Mouse (Mus musculus): ENCODE measurements at regions not wholly inside any gene's neighbourhood (a gene's known extent, or its start where the extent isn't known, plus 50 kb on each side); places are given as distances from the start of the nearest gene placed in this dataset.

DNA sequence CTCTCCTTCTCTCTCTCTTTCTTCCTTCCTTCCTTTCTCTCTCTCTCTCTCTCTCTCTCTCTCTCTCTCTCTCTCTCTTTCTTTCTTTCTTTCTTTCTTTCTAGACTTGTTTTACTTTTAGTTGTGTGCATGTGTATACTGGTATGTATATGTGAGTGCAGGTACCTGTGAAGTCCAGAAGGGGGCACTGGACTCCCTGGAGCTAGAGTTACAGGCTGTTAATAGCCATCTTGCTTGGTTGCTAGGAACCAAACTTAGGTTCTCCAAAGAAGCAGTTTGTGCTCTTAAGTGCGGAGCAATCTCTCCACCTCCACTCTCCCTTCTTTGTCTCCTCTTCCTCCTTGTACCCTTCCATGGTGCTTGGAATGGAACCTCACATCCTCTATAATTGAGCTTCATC lies 77.2 kb downstream of the Gm10604 start:
- no peaks in the 10 kb centered on the region for H3K36me3 ChIP-seq
- no peaks in the 10 kb centered on the region for H3K4me1 ChIP-seq
- H3K9ac ChIP-seq, result no peak overlapping the region
- WGBS, result 100% methylated on average over 1 of the region's 1 CpGs
- H3K27me3 ChIP-seq (replicated peaks), result no peaks in the 10 kb centered on the region
- no peaks in the 10 kb centered on the region for H3K9me3 ChIP-seq
- no peak overlapping the region for H3K27ac ChIP-seq
- H3K4me3 ChIP-seq, result no peak overlapping the region
- ATAC-seq (ENCODE audit: low FRiP score, low read depth), result no peak
- H3K4me2 ChIP-seq (replicated peaks), result no peak overlapping the region

DNA sequence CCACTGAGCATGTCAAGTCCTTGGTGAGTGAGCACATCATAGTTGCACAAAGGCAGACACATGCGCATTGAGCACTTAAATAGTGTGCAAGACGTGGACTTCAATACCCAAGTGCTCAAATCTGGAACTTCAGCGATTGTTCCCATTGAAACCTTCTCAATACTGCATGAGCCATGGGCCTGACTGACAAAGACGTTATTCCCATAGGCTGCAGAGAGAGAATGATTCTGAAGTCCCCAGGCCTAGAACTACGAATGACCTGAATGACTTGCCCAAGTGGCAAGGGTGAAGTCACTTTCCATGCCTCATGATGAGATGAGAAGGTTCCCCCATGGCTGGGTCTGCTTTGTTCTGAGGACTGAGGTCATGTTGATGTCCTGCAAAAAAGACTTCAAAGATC lies 77.7 kb downstream of the Gm10604 start:
- H3K4me2 ChIP-seq (replicated peaks), result no peak overlapping the region
- no peak overlapping the region for H3K4me3 ChIP-seq
- WGBS, result 89% methylated on average over 5 of the region's 5 CpGs
- no peaks in the 10 kb centered on the region for H3K9me3 ChIP-seq
- H3K9ac ChIP-seq, result no peak overlapping the region
- no peak overlapping the region for H3K27ac ChIP-seq
- no peak for ATAC-seq (ENCODE audit: low FRiP score, low read depth)
- H3K4me1 ChIP-seq, result no peaks in the 10 kb centered on the region
- no peaks in the 10 kb centered on the region for H3K27me3 ChIP-seq (replicated peaks)
- H3K36me3 ChIP-seq, result no peaks in the 10 kb centered on the region

DNA sequence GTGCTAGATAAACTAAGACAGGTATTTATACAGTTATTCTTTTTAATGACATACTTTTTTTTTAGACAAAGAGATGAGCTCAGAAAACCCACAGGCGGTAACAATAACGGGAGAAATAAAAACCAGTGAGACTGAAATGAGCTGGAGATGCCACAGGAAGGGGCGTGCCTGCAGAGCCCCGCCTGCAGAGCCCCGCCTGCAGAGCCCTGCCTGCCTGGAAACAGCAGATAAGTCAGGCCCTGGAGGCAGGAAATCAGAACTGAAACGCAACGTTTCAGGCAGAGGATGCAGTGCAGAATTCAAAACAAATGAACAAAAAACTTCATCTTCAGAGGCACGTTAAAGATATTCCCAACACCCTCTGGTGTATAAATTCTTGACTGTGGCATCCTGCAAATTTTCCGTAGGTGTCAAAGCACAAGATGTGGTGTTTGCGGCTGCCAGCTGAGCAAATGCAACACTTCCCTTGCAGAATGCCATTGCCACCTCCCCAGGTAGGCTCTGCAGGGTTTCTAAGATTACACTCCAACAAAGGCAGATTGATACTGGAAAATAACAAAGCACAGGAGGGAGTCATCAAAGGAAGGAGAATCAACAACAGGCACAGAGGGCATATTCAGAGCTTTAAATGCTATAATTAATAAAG lies 81.0 kb downstream of the Gm10604 start:
- Histone ChIP-seq H3K4me1 (no peaks in the 10 kb centered on the region), H3K4me2 (replicated peaks) (no peak overlapping the region; the same call in 1 of the 2 replicates), H3K9ac (no peak overlapping the region), H3K36me3 (no peaks in the 10 kb centered on the region), H3K9me3 (no peaks in the 10 kb centered on the region), H3K4me3 (no peak overlapping the region), H3K27me3 (replicated peaks) (no peaks in the 10 kb centered on the region), H3K27ac (no peak overlapping the region)
- no peak for ATAC-seq (ENCODE audit: low FRiP score, low read depth)
- WGBS, result 16% methylated on average over 10 of the region's 10 CpGs

DNA sequence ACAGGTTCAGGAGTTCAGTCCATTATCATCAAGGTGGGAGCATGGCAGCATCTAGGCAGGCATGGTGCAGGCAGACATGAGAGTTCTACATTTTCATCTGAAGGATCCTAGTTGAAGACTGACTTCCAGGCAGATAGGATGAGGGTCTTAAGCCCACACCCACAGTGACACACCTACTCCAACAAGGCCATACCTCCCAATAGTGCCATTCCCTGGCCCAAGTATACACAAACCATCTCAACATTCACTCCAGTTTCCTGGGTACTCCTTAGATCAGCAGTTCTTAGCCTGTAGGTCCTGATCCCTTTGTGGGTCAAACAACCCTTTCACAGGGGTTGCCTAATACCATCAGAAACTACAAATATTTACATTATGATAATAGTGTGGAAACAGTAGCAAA lies 83.8 kb downstream of the Gm10604 start:
- no peak overlapping the region for H3K27ac ChIP-seq
- H3K9me3 ChIP-seq, result no peaks in the 10 kb centered on the region
- H3K9ac ChIP-seq, result no peak overlapping the region
- no peak overlapping the region for H3K4me2 ChIP-seq (replicated peaks)
- ATAC-seq (ENCODE audit: low FRiP score, low read depth), result no peak
- no peak overlapping the region for H3K4me3 ChIP-seq
- H3K27me3 ChIP-seq (replicated peaks), result no peaks in the 10 kb centered on the region
- no peaks in the 10 kb centered on the region for H3K36me3 ChIP-seq
- no peaks in the 10 kb centered on the region for H3K4me1 ChIP-seq

DNA sequence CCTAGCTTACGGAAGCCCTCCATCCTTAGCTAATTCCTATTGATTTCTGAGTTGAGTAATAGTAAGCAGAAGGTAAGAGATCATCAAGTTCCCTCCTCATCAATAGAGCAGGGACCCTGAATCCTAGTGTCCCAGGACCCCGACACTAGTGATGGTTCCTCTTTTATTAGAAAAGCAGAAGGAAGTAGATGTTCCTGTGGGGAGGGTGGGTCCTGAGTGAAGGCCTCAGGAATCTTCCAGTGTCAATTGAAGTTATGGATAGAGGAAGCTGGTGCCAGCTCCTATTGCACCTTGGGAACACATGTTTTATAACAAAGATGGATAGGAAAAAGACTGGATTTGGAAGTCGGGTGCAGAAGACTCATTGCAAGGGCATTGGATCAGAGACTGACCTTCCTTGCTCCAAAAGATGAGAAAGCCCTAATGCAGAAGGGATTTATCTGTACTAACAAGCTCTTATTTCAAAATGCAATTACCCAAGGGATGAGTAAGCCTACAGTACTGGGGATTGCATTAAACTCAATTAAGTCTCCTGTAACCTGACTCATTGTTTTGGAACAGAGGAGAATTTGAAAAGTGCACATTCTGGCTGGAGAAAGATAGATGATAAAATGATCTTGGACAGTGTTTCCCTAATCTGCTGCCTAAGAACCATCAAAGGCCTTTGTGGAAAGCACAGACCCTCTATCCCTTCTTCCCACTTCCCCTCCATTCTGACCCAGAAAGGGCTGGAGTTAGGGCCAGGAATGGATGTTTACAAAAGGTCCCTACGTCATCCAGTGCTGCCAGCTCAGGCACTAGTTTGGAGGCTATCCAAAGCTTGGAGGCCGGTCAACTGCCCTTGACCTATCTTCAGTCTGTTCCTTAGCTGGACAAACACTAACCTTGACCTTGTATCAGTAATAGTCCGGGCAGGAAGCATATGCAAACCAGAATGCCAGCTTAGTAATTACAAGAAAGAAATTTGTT lies 84.9 kb downstream of the Gm10604 start:
- Histone ChIP-seq H3K4me1 (no peaks in the 10 kb centered on the region), H3K36me3 (no peaks in the 10 kb centered on the region), H3K9ac (no peak overlapping the region), H3K27me3 (replicated peaks) (no peaks in the 10 kb centered on the region), H3K27ac (no peak overlapping the region), H3K4me3 (no peak overlapping the region), H3K9me3 (no peaks in the 10 kb centered on the region), H3K4me2 (replicated peaks) (no peak overlapping the region)
- WGBS, result 89% methylated on average over 6 of the region's 6 CpGs
- ATAC-seq (ENCODE audit: low FRiP score, low read depth), result no peak

DNA sequence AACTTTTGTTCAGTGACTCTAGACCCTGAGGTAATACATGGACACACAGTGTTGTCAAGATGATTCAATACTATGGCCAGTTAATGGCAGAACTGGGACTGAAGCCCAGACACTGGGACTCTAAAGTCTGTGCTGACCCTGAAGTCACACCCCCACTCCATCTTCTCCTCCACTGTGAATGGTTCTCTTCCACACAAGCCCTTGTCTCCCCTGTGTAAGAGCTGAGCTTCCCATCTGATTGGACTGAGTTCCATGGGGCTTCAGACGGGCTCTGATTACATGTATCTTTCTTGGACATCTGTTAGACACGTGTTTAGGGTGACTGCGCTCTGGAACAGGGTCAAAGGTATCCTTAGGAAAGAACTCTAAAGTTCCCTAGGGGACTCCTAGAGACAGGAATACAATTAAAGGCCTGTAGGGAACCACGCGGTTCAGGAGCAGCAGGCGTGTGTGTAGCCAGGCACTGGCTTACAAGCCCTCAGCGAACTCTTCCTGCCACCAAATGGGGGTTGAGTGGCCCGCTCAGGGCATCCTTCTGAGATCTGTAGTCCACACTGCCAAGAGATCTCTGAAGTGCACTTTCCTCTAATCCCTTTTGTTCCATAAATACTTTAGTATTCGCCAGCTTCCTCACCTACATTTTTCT lies 87.4 kb downstream of the Gm10604 start:
- Histone ChIP-seq H3K9ac (no peak overlapping the region), H3K4me2 (replicated peaks) (no peak overlapping the region), H3K9me3 (no peaks in the 10 kb centered on the region), H3K27ac (no peak overlapping the region), H3K36me3 (no peaks in the 10 kb centered on the region), H3K4me1 (no peaks in the 10 kb centered on the region), H3K4me3 (no peak overlapping the region), H3K27me3 (replicated peaks) (no peaks in the 10 kb centered on the region)
- ATAC-seq (ENCODE audit: low FRiP score, low read depth), result 0 out of 2 replicates have a peak, but pooled peaks have one; percentile 17
- WGBS, result 64% methylated on average over 9 of the region's 9 CpGs

DNA sequence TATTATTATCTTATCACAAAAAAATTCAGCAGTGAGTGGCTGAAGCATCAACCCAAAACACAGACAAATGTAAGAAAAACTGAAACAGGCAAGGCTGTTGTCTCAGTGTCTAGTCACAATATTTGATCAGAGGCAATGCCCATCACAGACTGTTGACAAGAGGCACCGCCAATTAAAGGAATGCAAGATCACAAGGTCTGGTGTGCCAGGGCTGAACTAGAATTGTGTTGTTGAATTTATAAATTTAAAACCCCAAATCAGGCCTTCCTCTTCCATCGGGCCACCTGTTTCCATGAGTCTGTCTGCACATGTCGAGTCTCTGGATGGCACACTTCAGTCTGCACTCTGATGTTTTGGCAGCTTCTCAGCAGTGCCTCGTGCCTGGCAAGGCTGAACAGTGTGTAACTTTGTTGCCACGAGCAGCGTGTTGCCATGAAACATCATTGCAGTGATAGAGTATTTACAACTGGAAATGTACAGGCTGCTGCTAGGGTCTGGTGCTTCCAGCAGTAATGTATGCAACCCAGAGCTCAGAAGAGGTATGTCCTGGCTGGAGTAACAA lies 91.9 kb downstream of the Gm10604 start:
- ATAC-seq (ENCODE audit: low FRiP score, low read depth), result no peak
- Histone ChIP-seq H3K4me2 (replicated peaks) (no peak overlapping the region), H3K4me3 (no peak overlapping the region), H3K36me3 (no peaks in the 10 kb centered on the region), H3K9ac (no peak overlapping the region), H3K27me3 (replicated peaks) (no peaks in the 10 kb centered on the region), H3K4me1 (0 out of 2 replicates have a peak, but pooled peaks cover 4% of the 10 kb centered on the region), H3K9me3 (no peaks in the 10 kb centered on the region), H3K27ac (no peak overlapping the region)
- WGBS, result 88% methylated on average over 6 of the region's 6 CpGs

DNA sequence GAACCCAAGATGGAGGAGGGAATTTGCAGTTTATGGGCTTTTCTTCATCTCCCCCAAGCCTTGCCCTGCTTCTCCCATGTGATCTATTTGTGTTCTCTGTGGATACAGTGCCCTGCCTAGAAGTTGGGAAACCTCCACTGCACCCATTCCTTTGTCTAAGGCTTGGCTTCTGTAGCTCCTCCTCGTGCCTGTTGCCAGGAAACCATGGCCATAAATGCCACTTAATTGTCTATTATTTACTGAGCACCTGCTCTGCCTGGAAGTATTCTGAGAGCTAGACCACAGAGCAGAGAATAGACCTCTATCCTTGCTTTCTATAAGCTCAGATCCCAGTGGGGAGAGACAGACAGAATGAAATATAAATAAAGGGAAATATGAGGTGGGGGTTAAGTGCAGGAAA lies 93.7 kb downstream of the Gm10604 start:
- no peaks in the 10 kb centered on the region for H3K36me3 ChIP-seq
- 2% methylated on average over 1 of the region's 1 CpGs for WGBS
- no peaks in the 10 kb centered on the region for H3K9me3 ChIP-seq
- no peak overlapping the region for H3K4me2 ChIP-seq (replicated peaks)
- 0 out of 2 replicates have a peak, but pooled peaks cover 4% of the 10 kb centered on the region for H3K4me1 ChIP-seq
- no peak overlapping the region for H3K4me3 ChIP-seq
- no peaks in the 10 kb centered on the region for H3K27me3 ChIP-seq (replicated peaks)
- H3K9ac ChIP-seq, result no peak overlapping the region
- no peak overlapping the region for H3K27ac ChIP-seq
- peak; percentile 78 for ATAC-seq (ENCODE audit: low FRiP score, low read depth)

DNA sequence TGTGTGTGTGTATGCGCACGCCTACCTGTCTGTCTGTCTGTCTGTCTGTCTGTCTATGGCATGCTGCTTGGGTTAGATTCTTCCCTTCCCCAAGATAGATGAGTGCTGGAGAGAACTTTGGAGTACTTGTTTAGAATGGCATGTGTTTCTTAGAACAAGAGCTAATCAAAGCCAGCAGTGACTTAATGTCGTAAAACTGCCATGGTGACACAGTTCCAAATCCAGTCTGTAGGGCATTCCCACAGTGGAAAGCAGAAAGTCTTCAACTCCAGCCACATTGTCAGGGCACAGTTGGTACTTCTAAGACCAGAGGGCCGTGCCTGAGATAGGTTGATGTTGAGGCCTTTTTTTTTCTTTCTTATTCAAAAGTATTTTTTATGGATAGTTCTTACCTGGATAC lies 95.6 kb downstream of the Gm10604 start:
- no peak for ATAC-seq (ENCODE audit: low FRiP score, low read depth)
- Histone ChIP-seq H3K9ac (no peak overlapping the region), H3K4me2 (replicated peaks) (no peak overlapping the region), H3K27ac (no peak overlapping the region), H3K27me3 (replicated peaks) (no peaks in the 10 kb centered on the region), H3K4me3 (no peak overlapping the region), H3K4me1 (0 out of 2 replicates have a peak, but pooled peaks cover 4% of the 10 kb centered on the region), H3K9me3 (no peaks in the 10 kb centered on the region), H3K36me3 (no peaks in the 10 kb centered on the region)
- 86% methylated on average over 4 of the region's 4 CpGs for WGBS

DNA sequence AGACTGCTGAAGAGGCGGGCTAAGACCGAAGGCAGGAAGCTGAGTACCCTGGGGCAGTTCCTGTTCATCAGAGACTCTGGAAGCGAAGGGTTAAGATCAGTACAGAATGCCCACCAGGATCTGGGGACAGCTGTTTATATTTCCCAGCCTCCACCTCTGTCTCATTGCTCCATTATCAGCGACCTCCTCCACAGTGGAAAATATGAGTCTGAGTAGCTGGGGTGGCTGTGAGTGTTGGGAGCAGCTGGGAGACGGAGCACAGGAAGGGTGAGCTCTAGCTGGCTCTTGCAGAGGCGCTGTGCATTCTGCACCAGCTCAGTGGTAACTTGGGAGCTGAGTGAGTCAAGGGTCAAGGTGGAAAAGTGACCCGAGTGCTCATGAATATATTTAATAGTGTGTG lies 96.2 kb downstream of the Gm10604 start:
- Histone ChIP-seq H3K9me3 (no peaks in the 10 kb centered on the region), H3K4me2 (replicated peaks) (no peak overlapping the region), H3K36me3 (no peaks in the 10 kb centered on the region), H3K27ac (no peak overlapping the region), H3K4me3 (no peak overlapping the region), H3K9ac (no peak overlapping the region), H3K4me1 (0 out of 2 replicates have a peak, but pooled peaks cover 4% of the 10 kb centered on the region), H3K27me3 (replicated peaks) (no peaks in the 10 kb centered on the region)
- no peak for ATAC-seq (ENCODE audit: low FRiP score, low read depth)
- WGBS, result 59% methylated on average over 7 of the region's 7 CpGs

DNA sequence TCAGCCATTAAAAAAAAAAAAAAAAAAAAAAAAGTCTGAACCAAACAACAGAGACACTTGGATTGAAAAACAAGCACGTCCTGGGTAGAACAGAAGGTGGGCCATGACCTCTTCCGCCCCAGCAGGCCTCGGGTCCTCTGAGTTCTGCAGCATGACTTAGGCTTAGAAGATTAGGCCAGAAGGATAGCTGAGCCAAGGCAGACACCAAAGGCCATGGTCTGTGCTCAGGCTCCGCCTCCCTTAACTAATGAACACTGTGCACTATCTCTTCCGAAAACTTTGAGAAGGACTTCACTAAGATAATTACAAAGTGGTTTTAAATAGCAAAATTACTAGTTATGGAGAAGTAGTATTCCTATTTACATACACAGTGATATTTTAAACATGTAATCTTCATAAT lies 97.8 kb downstream of the Gm10604 start:
- Histone ChIP-seq H3K27me3 (replicated peaks) (no peaks in the 10 kb centered on the region), H3K27ac (no peak overlapping the region), H3K4me1 (0 out of 2 replicates have a peak, but pooled peaks cover 4% of the 10 kb centered on the region), H3K9ac (no peak overlapping the region), H3K4me3 (no peak overlapping the region), H3K36me3 (no peaks in the 10 kb centered on the region), H3K9me3 (no peaks in the 10 kb centered on the region), H3K4me2 (replicated peaks) (no peak overlapping the region)
- ATAC-seq (ENCODE audit: low FRiP score, low read depth), result no peak
- 64% methylated on average over 5 of the region's 5 CpGs for WGBS

DNA sequence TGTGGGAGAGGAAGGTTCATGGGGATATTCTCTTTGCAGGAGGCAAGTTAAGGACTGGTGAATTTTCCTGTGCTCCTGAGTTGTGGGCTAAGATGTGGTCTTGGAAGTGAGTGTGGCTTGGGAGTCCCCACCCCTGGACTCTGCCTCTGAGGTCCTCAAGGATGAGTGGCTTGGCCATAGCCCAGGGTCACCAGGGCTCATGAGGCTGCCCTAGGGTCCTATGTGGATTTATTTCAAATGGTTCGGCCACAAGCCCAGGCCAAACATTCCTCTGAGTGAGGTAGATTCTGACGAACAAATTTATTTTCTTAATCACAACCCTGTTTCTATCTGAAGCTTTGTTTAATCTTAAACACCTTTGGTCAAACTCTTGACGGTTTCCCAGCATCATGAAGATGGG lies 98.4 kb downstream of the Gm10604 start:
- no peaks in the 10 kb centered on the region for H3K36me3 ChIP-seq
- H3K4me3 ChIP-seq, result no peak overlapping the region
- ATAC-seq (ENCODE audit: low FRiP score, low read depth), result no peak
- H3K9ac ChIP-seq, result no peak overlapping the region
- no peak overlapping the region for H3K4me2 ChIP-seq (replicated peaks)
- H3K4me1 ChIP-seq, result 0 out of 2 replicates have a peak, but pooled peaks cover 3% of the 10 kb centered on the region
- no peaks in the 10 kb centered on the region for H3K9me3 ChIP-seq
- 92% methylated on average over 3 of the region's 3 CpGs for WGBS
- H3K27me3 ChIP-seq (replicated peaks), result no peaks in the 10 kb centered on the region
- H3K27ac ChIP-seq, result no peak overlapping the region
